Mouse (Mus musculus) thymus, postnatal 14 days (tissue): ENCODE data around the gene Ephb2.

Experiments used
- DNase-seq: peaks from one replicate; pipeline ENCODE4 v3.0.0; 2021

Ephb2 gene

DNA sequence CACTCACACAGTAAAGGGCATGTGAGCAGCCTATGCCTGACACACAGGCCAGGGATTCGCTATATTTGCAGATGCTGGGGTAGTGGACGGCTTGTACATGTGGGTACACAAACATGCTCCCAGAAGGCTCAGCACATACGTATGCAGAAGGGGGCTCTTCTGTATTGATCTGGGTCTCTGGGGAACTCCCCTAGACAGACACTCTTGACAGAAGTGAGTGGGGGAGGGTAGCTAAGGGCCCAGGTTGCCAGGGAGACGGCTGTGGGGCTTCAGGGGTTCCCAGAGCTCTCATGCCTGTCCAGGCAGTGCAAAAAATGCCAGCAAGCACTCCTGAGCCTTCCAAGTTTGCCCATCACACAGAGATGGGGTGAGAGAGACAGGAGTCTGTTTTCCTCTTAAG is 78.7 kb downstream of the Ephb2 start:
- DNase-seq = no peak

DNA sequence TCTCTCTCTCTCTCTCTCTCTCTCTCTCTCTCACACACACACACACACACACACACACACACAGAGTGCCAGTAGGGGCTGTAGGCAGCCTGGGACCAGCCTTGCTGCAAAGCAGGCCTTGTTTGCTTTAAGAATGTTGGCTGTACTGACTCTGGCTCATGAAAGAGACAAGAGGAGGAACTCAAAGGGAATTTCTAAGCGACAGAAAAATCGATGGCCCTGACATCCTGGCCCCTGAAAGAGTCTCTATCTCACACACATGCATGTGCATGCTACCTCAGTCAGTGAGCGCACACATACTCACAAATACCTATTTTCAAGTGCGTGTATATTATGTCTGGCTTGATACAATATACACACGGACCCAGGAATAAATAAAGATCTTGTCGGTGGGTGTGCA is 79.3 kb downstream of the Ephb2 start:
- DNase-seq = no peak

DNA sequence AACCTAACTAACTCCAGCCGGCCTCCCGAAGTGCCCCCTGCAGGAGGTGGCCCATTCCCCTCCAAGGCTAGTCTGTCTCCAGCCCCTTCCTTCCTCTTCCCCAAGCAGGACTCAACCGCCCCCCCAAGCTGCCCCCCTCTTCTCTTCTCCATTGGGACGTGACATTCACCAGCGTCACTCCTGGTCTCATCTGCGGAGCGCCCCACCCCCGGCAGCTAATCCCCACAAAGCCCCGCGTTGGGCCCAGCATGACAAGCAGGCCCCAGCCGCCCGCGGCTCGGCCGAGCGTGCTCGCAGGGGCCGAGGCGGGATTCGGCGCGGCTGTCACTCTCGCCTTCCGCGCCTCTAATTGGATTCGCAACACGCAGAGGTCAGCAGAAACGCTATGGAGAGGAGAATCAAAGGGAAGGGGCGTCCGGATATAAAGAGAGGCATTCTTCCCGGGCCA is 80.4 kb downstream of the Ephb2 start:
- DNase-seq = no peak

DNA sequence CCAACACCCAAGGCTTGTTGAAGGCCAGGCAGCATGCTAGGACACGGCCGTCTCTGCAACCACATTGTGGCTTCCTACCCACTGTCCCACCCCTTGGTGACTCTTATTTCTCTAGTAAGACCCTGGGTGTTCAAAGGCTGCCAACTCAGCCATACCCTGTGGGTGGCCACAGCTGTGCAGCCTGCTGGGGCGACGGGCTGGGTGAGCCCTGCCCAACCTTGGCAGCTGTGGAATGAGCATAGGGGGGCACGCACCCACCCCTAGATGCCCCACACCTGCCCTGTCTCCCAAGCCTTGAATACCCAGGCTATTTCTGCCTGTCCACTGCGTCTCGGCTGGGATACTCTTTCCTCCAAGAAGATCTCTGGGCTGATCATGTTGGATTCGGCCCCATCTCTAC is 81.5 kb downstream of the Ephb2 start:
- no peak for DNase-seq

DNA sequence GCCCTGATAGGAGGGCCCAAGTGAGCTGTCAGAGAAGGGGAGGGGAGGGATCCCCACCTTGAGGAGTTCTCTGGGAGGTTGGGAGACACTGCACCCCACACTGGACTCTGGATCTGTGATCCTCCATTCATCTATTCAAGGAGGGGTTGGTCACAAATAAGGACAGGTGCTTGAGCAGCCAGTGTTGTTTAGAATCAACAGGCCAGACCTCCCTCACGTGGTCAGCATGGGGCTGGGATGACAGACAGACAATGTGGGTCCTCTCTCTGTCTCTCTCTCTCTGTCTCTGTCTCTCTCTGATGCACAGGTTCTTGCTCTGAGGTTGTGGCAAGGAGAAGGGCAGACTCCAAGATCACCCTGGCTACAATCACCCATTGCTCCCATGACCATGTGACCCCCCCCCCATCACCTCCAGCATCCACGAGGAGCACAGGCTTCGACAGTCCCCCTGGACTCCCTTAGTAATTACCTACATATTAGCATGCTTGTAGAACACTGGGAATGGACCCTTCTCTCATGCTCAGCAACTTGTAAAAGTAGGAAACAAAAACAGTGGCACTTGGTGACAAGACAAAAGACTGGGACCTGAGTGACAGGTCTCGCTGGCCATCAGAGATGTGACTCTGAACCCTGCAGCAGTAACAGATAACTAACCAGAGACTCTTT is 84.3 kb downstream of the Ephb2 start:
- no peak for DNase-seq

DNA sequence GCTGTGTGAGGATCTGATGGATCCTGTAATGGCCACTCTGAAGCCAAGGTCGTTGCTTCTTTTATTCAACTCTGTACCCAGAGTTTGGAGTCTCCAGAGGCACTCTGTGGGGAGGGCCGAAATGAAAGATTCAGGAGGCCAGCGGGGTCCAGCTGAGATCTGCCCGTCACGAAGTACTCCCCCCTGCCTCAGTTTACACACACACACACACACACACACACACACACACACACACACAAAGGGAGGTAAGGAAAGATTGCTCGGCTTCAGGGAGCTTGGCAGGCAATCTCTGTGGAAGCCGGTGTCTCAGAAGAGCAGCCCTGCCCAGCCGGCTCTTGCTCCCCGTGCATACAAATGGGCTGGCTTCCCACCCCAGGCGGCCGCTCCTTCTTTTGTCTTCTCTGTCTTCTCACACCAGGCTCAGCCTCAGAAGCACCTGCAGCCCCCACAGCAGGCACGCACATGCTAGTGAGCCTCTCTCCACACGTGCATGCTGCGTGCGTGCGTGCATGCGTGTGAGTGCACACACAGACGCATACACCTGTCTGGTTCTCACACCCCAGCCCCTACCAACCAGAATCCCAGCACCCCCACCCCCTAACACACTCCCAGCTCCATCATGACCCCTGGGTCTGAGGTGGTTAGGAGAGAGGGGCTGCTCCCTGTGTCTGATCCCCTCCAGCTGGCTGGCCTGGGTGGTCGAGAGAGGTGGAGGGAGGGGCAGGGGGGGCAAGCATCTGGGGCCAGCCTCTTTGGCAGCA is 85.0 kb downstream of the Ephb2 start:
- DNase-seq = peak; percentile 60

DNA sequence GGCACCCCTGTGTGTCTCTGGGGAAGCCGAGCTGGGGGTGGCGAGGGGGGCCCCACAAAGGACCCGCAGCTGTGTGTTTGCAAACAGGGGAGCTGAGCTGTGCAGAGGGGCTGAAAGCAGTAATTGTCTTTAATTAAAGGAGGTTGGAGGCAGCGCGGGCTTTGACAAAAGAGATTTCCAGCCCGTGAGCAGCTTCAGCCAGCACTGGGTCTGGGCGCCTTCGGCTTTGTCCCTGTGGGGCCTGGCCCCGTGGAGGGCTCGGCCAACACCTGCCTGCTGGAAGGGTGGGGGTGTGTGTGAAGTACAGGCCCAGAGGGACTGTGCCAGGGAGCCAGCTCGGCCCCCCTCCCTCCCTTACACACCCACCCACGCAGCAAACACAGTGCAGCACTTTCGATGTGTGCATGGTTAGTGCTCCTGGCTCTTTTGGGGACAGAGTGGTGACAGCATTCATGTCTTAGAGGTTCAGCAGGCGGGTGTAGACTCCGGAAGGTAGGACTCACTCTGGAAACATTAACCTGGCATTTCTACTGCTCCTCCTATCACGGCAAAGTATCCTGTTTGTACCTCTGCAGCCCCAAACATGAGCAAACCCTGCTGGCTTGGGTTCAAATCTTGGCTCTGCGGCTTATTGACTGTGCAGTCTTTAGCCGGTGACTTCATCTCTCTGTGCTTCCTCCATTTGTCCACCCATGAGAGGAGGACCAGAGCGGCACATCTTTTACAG is 85.8 kb downstream of the Ephb2 start:
- DNase-seq = peak; percentile 38

DNA sequence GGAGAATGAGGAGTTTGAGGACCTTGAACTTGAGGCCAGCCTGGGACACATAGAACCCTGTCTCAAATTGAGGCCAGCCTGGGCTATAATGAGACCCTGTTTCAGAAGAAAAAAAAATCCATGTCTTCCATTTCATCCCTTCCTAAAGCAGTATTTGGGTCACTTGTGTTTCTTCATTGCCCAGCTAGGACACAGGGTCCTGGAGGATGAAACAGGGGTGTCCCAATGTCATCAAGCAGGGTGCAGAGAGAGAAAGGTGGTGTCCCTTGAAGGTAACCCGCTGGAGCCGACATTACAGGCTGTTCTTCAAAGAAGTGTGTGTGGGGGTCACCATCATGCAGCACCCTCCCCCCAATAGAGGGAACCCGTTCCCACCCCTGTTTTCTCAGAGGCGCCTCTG is 86.4 kb downstream of the Ephb2 start:
- DNase-seq = no peak

DNA sequence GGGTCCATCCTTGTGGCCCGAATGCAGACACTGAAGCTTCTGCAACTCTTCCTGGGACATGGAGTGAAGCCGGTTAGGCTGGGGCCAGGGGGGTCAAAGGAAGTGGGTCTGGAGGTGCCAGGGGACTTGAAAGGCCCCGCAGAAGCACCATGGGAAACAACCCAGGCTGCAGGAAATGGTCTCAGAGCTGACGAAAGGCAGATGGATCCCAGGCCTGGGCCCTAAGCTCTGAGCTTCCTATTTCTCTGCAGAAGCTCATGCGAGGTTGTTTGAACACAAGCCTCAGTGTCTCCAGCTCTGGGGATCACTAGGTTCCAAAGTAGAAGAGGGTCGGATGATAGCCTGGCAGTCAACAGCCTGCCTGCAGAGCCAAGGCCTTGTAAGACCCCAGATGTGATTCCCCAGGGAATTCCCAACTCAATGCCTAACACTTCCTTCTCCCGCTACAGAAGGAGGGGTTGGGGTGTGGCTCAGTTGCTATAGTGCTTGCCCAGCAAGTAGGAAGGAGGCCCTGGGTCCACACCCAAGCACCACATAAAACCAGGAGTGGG is 86.9 kb downstream of the Ephb2 start:
- peak; percentile 24 for DNase-seq

DNA sequence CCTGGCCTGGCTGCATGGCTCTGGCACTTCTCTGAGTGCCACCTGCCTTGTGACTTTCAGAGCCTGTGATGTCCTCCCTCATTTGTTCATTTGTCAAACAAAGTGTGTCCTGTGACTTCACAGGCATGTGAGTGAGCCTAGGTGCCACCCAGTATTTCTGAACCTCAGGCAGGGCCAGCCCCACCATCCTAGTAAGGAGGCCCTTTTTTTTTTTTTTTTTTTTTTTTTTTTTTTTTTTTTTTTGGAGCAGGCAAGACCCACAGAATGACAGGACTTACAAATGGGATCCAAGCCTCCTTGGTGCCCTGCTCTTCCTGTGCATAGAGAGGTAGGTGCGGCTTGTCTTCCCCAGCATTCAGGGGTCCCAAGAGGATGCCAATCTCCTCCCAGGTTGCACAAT is 89.3 kb downstream of the Ephb2 start:
- no peak for DNase-seq

DNA sequence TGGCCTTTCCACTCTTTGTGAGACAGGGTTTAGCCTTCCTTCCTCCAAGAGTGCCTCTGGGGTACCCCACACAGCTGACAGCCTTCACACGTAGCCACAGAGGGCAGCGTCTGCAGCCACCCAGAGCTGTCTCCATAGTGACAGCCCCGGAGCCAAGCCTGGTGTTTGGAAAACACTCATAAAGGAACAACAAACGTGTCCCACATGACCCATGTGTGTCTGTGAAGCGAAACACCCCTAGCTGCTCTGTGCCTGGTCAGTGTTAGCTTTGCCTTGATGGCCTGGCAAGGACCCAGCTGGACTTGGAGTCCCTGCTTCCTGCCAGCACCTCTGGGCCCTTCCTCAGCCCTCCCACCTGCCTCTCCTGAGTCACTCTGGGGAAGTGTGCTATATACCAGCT is 93.1 kb downstream of the Ephb2 start:
- no peak for DNase-seq

DNA sequence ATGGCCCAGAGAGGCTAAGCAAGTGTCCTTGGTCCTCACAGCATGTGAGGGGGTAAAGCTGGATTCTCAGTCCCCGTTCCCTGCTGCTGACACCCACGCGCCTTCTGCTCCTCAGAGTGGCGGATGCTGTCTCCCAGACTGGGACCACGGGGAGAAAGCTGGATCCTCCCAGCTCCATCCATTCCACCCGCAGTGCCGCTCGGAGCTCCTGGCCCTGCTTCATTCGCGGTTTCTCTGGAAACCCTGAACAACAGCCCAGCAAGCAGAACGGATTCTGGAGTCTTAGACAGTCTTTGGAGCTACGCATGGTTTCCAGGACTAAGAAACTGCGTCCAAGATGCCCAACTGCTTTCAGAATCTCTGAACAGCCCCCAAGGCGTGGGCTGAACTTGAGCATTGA is 93.9 kb downstream of the Ephb2 start:
- no peak for DNase-seq

DNA sequence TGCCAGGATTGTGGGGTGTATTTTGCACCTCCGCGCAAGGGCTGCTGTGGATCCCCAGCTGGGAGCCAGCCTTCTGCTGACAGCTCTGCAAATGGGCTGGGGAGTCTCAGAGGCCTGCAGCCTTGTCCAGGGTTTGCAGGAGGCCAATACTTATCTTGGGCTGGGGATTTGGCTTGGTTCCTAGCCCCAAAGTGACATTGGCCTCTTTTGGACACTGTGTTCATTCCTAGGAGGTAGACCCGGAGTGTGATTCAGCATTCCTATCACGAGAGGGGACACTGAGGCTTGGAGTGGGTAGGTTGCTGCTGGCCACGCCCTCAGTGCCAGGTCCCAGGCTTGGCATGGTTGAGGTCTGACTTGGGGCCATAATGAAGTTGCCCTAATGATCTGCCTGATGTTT is 94.8 kb downstream of the Ephb2 start:
- DNase-seq = no peak

DNA sequence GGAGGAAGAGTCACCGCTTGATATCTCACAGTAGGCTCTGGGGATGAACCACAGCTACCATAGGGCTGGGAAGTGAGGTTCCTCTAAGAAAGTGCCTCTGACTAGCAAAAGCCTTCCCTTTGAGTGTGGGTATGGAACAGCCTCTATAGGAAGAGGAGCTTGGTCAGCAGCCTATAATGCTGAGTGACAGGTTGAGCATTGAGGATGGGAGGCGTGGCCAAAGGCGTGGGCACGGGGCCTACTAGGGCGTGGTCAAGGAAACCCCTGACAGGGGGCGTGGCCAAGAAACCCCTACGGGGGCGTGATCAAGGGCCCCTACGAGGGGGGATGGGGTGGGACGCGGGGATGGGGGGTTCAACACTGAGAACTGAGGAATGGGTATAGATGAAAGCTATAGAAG is 96.6 kb downstream of the Ephb2 start:
- no peak for DNase-seq

DNA sequence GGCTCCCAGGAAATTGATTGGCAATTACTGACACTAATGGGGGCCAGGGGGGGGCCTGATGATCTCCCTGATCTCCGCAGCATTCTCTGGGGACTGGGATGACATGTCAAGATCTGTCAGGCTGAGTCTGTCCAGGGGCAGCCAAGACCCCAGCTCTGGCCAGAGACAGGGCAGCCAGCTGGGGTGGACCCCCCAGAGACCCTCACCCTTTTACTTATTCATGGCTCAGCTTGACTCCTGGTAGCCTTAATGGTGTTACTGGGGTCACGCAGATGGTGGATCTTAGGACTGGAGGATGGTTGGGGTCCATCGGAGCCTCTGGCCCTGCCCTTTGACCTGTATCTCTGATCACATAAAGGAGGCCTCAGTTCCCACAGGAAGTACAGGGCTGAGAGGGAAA is 97.5 kb downstream of the Ephb2 start:
- DNase-seq = no peak

DNA sequence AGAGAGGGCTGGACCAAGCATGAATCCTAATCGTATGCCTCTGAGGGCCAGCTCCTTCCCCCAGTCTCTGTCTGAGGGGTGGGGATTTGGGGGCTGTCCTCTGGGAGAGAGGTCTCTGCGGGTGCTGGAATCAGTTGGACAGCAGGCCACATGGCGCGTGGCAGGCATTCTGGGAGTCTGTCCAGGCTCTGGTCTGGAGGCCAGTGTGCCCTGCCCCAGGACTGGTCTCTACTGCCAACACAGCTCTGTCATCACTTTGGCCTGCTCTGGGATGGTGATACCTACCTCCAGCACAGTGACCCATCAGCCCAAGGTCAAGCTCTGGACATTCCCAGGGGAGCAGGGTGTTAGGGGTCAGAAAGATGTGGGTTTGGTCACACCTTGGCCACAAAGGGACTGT is 99.9 kb downstream of the Ephb2 start:
- DNase-seq = no peak

DNA sequence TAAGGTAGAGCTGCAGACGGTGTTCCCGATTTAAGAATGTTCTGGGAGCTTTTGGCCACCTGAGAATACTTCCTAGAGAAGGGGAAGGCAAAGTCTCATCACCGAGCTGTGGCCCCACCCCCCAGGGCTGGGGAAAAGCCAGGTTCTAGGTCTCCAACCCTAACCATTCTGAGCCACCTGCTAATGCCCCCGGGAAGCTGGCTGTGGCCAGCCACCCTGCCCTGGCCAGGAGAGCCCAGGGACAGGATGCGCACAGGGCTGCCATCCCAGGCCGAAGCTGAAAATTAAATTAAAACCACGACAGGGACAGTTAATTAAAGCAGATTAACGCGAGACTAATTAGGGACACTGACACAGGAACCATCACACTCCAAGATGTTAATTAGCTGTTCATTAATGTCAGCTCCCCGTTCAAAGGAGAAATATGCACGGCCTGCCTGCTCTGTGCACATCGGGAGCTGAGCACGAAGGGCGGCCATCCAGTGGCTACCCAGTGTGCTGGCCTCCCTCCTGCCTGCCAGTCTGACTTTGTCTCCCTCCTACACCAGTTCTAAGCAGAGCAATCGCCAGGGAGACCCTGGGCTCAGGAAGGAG is 101.5 kb downstream of the Ephb2 start:
- no peak for DNase-seq

DNA sequence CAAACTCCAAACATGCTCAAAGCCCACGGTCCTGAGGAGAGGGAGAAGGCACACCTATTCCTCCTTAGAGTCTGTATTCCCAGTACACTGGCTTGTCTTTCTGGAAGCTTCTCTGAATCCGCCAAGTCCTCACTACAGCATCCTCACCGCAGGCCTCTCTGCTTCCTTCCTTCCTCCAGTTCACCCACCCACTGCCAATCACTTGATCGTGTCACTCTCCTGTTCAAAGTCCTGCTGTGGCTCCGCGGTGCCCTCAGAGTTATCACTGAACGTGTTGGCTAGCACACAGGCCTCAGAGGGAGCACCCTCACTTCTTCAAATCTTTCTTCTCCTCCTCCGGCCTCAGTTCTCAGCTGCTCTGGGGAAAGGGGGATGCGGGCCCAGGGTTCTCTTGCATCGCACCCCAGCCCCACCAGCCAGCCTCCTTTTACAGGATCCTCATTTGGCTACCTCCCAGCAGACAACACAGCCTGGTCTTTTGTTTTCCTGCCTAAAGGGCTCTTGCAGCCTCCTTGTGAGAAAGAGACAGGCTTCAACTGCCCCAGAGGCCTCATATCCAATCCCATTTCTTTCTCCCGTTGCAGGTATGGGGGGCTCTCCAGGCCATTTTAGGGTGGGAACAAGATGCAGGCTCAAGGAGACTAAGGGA is 102.4 kb downstream of the Ephb2 start:
- DNase-seq = no peak

DNA sequence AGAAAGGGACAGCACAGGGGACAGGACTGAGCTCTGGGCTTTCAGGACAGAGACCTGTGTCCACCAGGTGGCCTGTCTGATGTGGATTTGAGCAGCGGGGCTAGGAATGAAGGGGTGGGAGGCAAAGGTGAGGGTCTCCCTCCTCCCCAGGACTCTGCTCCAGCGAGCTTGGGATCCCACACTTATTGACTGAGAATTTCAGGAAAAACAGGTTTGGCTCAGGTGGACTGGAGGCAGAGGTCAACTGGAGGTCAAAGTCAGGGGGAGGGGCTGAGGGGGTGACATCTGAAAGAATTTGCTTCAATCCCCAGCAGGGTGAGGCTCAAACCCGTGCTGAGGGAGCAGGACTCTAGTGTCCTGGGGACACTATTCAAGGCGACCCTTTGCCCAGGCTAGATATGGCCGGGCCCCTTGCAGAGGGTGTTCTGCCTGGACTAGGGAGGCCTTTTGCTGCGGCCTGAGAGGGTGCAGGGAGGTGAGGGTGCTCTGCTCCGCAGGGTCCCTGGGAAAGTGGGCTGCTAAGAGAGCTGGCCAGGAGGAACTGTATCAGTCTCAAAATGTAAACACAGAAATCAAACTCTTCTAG is 103.2 kb downstream of the Ephb2 start:
- no peak for DNase-seq

DNA sequence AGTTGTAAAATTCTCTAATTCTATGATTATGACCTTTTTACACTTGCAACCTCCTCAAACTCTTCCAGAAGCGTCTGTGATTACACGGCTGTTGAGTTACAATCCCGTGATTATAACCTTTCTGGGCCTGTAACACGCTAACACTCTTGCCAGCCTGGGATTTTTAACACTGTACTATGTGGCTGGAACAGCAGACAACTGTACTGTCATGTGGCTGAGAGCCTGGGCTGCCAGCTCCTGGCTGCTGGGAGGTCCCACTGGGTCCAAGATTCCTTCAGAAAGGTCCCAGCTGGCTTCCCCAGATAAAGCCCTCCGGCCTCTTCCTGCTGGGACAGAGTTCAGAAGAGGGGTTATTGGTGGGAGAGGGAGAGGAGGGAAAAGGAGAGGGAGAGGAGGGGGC is 104.0 kb downstream of the Ephb2 start:
- DNase-seq = no peak

DNA sequence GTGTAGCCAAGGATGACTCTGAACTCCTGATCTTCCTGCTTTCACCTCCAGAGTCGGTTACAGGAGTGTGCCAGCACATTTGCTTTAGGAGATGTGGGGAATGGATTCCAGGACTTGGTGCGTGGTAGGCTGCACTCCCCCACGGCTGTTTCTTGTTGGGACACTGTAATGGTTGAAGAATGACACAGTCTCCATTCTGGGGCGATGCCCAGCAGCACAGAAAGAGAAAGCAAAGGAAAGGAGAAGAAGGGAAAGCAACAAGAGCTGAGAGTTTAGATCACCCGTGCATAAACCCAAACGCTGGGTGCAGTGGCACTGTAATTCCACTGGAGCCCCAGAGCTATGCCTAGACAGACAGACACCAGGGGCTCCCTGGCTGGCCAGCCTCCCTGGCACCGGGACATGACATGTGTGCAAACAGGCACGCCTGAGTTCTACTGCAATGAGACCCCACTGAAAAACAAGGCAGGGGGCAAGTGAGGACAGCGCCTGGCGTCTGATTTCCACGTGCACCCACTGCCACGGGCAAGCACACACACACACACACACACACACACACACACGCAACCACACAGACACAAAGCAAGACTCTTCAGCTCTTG is 104.7 kb downstream of the Ephb2 start:
- no peak for DNase-seq

DNA sequence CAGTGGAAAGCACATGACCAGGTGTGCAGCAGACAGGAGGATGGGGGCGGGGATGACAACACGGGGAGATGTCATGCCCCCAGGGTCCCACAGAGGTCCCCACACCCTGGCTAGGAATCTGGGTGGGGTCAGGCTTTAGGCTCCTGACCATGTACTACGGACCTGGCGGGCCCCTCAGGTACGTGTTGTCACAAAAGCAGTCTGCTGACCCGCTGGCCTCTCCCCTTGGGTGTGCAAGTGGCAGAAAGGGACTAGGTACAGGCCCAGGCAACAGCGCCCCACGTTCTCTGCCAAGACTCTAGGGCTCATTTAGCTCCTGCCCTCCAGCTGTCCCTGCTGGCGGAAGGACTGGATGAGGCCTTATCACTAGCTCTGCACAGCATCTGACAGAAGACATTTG is 105.3 kb downstream of the Ephb2 start:
- no peak for DNase-seq
